Mouse (Mus musculus): ENCODE results near the gene Fv1. TPM values are rescaled to one million over a fixed set of nuclear protein-coding genes. Genes with fewer than 3 reads are reported as not detected.

Gene Fv1
- polyA plus RNA-seq (2012; rRNA removed; ENCODE audit: low replicate concordance): 2.3 and 2.8 TPM in 2 replicates

GRCm38 (mm10) chr4:147868450-147869031 is at the start of gene Fv1, which contains the start of gene Miip:
TSS of gene Fv1 (plus strand) at chr4:147868979.
TSS of gene Miip (minus strand) at chr4:147868816.

GRCm38 (mm10) chr4:147847614-147848583 is 20.9 kb upstream of the Fv1 start, which contains the start of gene Zfp933:
TSS of gene Zfp933 (minus strand) at chr4:147848366.

GRCm38 (mm10) chr4:147904313-147905089 is 35.7 kb downstream of the Fv1 start, which contains the start of gene Mfn2:
TSS of gene Mfn2 (minus strand) at chr4:147904704.

Other genes starting within 250 kb of the Fv1 start
- gene Zfp979, start 226.5 kb upstream of the Fv1 start, polyA plus RNA-seq (2012; rRNA removed; ENCODE audit: low replicate concordance): 0.67 and 1.5 TPM in 2 replicates
- gene Zfp534, start 166.4 kb upstream of the Fv1 start, polyA plus RNA-seq (2012; rRNA removed; ENCODE audit: low replicate concordance): not detected in 2 replicates
- 0.82 and 1.1 TPM in 2 replicates for gene Zfp984, start 59.2 kb upstream of the Fv1 start, polyA plus RNA-seq (2012; rRNA removed; ENCODE audit: low replicate concordance)
- gene Zfp933, start 20.6 kb upstream of the Fv1 start, polyA plus RNA-seq (2012; rRNA removed; ENCODE audit: low replicate concordance): 1.3 and 1.8 TPM in 2 replicates
- 42.8 and 67.6 TPM in 2 replicates for gene Miip, start 163 bp upstream of the Fv1 start, polyA plus RNA-seq (2012; rRNA removed; ENCODE audit: low replicate concordance)
- 92.0 and 144 TPM in 2 replicates for gene Mfn2, start 35.7 kb downstream of the Fv1 start, polyA plus RNA-seq (2012; rRNA removed; ENCODE audit: low replicate concordance)
- gene Plod1, start 67.8 kb downstream of the Fv1 start, polyA plus RNA-seq (2012; rRNA removed; ENCODE audit: low replicate concordance): 108 and 128 TPM in 2 replicates
- 57.6 and 73.2 TPM in 2 replicates for gene 2510039O18Rik, start 71.9 kb downstream of the Fv1 start, polyA plus RNA-seq (2012; rRNA removed; ENCODE audit: low replicate concordance)
- not detected in 2 replicates for gene Nppb, start 116.8 kb downstream of the Fv1 start, polyA plus RNA-seq (2012; rRNA removed; ENCODE audit: low replicate concordance)
- gene Nppa, start 131.7 kb downstream of the Fv1 start, polyA plus RNA-seq (2012; rRNA removed; ENCODE audit: low replicate concordance): 0.40 TPM in 1 of 2 replicates, not detected in the other
- gene Clcn6, start 169.8 kb downstream of the Fv1 start, polyA plus RNA-seq (2012; rRNA removed; ENCODE audit: low replicate concordance): 11.7 and 20.6 TPM in 2 replicates
- gene Mthfr, start 170.1 kb downstream of the Fv1 start, polyA plus RNA-seq (2012; rRNA removed; ENCODE audit: low replicate concordance): 38.3 and 42.9 TPM in 2 replicates
- 20.5 and 25.4 TPM in 2 replicates for gene Agtrap, start 219.1 kb downstream of the Fv1 start, polyA plus RNA-seq (2012; rRNA removed; ENCODE audit: low replicate concordance)